Comparison of ENCODE assay signal across 10 mouse cellular contexts in the genomic region with DNA sequence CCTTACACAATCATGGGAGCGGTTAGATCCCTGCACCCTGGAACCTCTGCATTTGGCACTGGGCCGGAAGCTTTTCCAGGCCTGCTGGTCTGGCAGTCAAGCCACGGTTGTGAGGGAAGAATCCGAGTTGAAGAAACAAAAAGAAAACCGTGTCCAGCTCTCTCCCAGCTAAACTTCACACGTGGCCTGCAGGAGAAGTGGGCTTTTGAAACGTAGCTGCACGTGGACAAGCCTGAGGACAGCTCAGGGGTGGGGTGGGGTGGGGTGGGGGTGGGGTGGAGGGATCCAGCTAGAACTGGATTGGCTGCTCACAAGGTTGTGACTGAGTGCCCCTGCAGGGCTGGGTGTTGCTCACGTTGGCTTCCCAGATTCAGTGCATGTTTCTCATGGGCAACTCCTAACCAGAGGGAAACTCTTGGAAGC. TPM values are rescaled to one million over a fixed set of nuclear protein-coding genes. Genes with fewer than 3 reads are reported as not detected.
DNase-seq lines count a peak whose midpoint lies in the region; ATAC-seq lines count a peak whose summit lies in the region.
"Had no signal": no experiment of that assay in that cellular context is flagged by ENCODE, and none has a peak within 500 bp of the region (broad histone marks: within the 10 kb centered on the region; RNA-seq: fewer than 3 reads in every experiment).

No protein-coding gene starts in this region.

- no peak overlapping the region for H3K4me3 ChIP-seq in heart, embryonic 16.5 days (ENCODE audit: low read length)
- H3K4me3 ChIP-seq: midbrain, embryonic 12.5 days had no signal

- 0 out of 2 replicates have a peak overlapping the region, but pooled peaks have one; percentile 6 for H3K27ac ChIP-seq in heart, embryonic 16.5 days (ENCODE audit: low read length)
- H3K27ac ChIP-seq: midbrain, embryonic 12.5 days had no signal

- no peaks in the 10 kb centered on the region for H3K27me3 ChIP-seq in heart, embryonic 16.5 days (ENCODE audit: control insufficient read depth, insufficient read depth, low read length)
- H3K27me3 ChIP-seq: midbrain, embryonic 12.5 days had no signal

- peak; percentile 65; the same call in 1 of the 2 replicates for ATAC-seq in heart, embryonic 16.5 days (replicated peaks; ENCODE audit: extremely low read depth, insufficient read depth, low FRiP score)

- H3K4me2 ChIP-seq in heart, embryonic 16.5 days (ENCODE audit: low read depth, low read length): no peak overlapping the region
- H3K4me2 ChIP-seq: midbrain, embryonic 12.5 days had no signal

- 0 out of 2 replicates have a peak overlapping the region, but pooled peaks have one; percentile 14 for H3K9ac ChIP-seq in heart, embryonic 16.5 days (ENCODE audit: low read length)
- H3K9ac ChIP-seq: midbrain, embryonic 12.5 days had no signal

- WGBS in heart, embryonic 16.5 days: 11% methylated on average over 9 of the region's 9 CpGs

- no peaks in the 10 kb centered on the region for H3K36me3 ChIP-seq in heart, embryonic 16.5 days (ENCODE audit: control insufficient read depth, insufficient read depth)

- peak; percentile 43 for DNase-seq in ES-CJ7 (ENCODE audit: low read depth, low spot score)
- DNase-seq in ZHBTc4 (ENCODE audit: low read depth, low spot score): peak; percentile 37
- DNase-seq in kidney, postnatal 4 days: peak; percentile 38 to 60
- DNase-seq in embryo, embryonic 11 days: no peak
- no peak for DNase-seq in retina, postnatal 1 day
- DNase-seq in cerebellum, adult 11-12 months: no peak
- DNase-seq in cerebellum, adult 8-10 months: no peak

- H3K9me3 ChIP-seq in heart, embryonic 16.5 days (replicated peaks; ENCODE audit: control insufficient read depth, low read length): no peaks in the 10 kb centered on the region
- H3K9me3 ChIP-seq: midbrain, embryonic 12.5 days had no signal

- peaks cover 19% of the 10 kb centered on the region for H3K4me1 ChIP-seq in heart, embryonic 16.5 days (ENCODE audit: control insufficient read depth, insufficient read depth, low read length)
- H3K4me1 ChIP-seq: midbrain, embryonic 12.5 days had no signal

RNA-seq across cellular contexts. Expression of gene Olfr70, which starts 5.3 kb away (rescaled TPM):
- polyA plus RNA-seq in heart, embryonic 16.5 days (2015; fragmentation: Nextera tagmentation; extraction: Ambion mirVana): not detected in 2 replicates
- polyA plus RNA-seq: cortical plate, adult 2 months; midbrain, embryonic 12.5 days had no signal

RNA-seq across cellular contexts. Expression of gene Olfr71, which starts 14.8 kb away (rescaled TPM):
- polyA plus RNA-seq in heart, embryonic 16.5 days (2015; fragmentation: Nextera tagmentation; extraction: Ambion mirVana): not detected in 2 replicates
- polyA plus RNA-seq: cortical plate, adult 2 months; midbrain, embryonic 12.5 days had no signal

RNA-seq across cellular contexts. Expression of gene Fam221b, which starts 26.3 kb away (rescaled TPM):
- 1.6 and 2.9 TPM in 2 replicates for polyA plus RNA-seq in heart, embryonic 16.5 days (2015; fragmentation: Nextera tagmentation; extraction: Ambion mirVana)

RNA-seq across cellular contexts. Expression of gene Tmem8b, which starts 26.5 kb away (rescaled TPM):
- 3.6 and 3.9 TPM in 2 replicates for polyA plus RNA-seq in heart, embryonic 16.5 days (2015; fragmentation: Nextera tagmentation; extraction: Ambion mirVana)

RNA-seq across cellular contexts. Expression of gene Hrct1, which starts 31.7 kb away (rescaled TPM):
- 1.4 and 1.7 TPM in 2 replicates for polyA plus RNA-seq in heart, embryonic 16.5 days (2015; fragmentation: Nextera tagmentation; extraction: Ambion mirVana)

Comparison
In these comparisons a context has a peak if more than half of its experiments do, and no peak if none do; other contexts are left out.
1. DNase-seq: peak in ES-CJ7 (single experiment), ZHBTc4 (single experiment) and kidney, postnatal 4 days (2 of 2); none in embryo, embryonic 11 days (single experiment), retina, postnatal 1 day (single experiment), cerebellum, adult 11-12 months (single experiment) and cerebellum, adult 8-10 months (single experiment).